Mouse (Mus musculus): ENCODE measurements around the gene Tc2n.
"Not testable (repeated sequence)": the region's sequence is repeated elsewhere in the genome, so short reads cannot be mapped to it uniquely, and the experiment has no call there.

Tc2n gene

DNA sequence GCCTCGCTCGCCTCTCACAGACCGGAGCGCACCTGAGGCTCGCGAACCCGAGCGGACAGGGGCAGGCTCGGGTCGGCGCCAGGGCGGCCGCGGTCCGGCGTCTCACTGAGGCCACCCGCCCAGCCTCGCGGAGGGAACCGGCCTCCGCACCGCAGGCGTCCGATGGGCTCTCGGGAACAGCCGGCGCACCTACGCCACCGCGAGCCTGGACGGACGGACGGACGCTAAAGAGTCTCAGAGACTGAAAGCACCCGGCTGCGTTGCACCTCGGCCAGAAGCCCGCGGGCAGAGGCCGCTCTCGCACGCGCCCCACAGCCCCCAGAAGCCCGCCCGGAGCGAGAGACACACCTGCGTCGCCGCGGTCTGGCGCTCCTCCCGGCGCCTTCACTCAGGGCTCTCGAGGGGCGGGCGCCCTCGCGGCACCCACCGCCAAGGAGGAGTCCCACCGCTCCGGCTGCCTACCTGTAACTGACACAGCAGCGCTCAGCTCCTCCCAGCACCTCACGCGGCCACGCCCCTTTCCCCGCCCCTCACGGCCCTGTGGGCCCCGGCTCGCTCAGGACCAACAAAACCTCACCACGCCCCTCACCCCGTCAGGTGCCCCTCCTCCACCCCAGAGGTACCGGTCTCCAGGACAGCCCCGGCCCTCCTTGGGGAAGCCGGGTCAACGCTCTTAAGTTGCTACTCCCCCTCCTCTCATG, at the start of gene Tc2n:
Tc2n (minus strand) TSS at position 470 of the 701 bp plus-strand sequence.
- DNase-seq (ENCODE audit: low read depth, low spot score), result peak; percentile 8

DNA sequence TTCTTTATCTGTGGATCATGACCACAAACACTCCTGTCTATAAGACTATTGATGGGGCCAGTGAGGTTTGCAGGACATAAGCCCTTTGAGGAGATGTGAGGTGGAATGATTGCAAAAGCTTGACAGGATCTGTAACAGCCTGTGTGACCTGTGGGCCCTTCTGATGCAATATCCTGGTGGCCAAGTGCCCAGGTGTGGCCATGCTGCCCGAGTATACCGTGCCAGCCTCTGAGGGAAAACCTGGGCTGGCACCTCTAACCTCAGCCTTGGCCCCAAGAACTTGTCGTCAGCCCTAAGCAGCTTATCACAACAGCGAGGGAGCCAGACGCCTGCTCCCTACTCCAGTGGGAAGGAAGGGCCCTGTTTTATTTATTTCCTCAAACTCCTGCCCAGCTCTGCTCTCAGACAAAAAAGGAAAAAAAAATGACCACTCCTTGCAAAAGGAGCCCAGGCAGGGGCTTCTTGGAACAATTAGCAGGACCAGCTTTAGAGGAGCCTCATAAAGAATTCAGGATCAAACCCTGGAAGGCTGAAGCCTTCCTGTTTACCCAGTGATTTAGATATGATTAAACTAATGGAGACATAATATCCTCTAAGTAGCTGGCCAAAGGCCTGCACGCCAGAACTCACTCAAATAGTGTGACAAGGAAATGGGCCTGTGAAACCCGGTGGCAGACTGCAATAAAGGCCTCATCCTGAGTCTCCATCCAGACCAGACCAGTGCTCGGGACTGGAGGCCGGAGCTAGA, 49.2 kb upstream of the Tc2n start:
- DNase-seq (ENCODE audit: low read depth, low spot score), result no peak

DNA sequence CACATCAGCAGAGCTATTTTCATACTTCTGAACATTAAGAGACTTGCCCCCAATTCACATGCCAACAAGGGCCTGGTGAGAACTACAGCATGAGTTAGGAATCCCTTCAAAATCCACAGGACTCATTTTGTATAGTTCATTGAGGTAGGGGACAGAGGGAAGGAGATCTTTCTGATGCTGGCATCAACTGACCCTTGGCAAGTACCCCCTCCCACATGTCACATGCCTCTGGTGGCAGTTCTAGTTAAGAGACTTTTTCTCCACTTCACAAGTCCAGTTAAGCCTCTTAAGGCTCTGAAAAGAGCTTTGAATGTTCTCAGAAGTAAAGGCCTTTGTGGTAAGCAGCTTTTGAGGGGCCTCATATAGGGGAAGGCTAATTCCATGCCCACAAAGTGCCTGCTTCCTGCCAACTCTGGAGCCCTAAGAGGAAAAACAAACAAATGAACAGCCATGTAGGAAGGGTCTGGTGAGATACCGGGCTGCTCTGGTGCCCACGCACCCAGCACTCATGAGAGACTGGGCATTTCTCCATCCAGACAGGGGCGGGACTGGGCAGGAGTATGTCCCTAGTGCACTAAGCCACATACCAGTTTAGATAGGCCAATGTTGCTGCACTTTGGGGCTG, 48.0 kb upstream of the Tc2n start:
- no peak for DNase-seq (ENCODE audit: low read depth, low spot score)

DNA sequence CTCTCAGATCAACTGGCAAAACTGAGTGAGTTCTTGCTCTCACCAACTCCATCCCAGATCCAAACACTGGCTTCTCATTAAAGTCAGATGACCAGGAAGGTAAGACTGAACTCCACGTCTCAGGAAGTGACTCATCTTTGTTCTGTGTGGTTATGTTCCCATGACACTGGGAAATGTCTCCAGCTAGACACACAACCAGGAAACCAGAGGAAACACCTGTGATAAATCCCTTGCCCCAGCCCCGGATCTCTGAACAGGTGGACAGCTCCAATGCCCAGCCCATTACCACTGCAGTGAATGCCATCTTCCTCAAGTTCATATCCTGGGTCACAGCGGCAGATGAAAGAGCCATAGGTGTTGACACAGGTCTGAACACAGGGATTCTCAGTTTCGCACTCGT, 46.5 kb upstream of the Tc2n start:
- no peak for DNase-seq (ENCODE audit: low read depth, low spot score)

DNA sequence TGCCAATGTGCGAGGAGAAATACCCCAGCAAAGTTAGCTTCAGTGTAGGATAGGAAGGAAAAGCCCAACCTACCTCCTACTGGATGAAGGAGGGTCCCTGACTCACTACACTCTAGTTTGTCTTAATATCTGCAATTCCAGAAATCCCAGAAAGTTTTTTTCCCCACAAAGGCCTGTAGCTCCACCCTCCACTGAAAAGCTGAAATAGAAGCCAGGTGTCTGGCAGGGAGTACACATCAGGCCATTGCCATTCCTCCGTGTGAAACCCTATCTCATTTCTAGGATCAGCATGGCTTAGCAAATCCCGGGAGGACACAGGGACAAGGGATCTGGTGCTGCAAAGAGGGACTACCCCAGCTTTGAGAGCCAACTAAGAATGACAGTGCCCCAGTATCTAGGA, 44.7 kb upstream of the Tc2n start:
- no peak for DNase-seq (ENCODE audit: low read depth, low spot score)

DNA sequence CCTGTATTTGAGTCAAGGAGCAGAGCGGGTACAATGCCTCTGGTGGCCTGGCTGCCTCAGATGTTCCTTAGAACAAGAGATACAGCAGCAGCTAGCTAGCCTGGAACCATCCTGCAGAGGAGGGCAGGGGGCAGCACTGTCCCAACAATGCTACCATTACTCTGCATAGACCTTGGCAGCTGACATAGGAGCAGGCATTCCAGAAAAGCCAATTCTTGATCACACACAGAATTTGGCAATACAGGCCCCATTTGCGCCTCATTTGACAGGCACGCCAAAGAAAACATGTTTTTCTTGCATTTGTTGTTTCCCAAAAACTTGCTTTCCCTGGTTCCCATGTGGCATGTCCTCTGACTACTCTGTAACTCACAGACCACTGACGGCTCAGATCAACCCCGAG, 43.7 kb upstream of the Tc2n start:
- no peak for DNase-seq (ENCODE audit: low read depth, low spot score)

DNA sequence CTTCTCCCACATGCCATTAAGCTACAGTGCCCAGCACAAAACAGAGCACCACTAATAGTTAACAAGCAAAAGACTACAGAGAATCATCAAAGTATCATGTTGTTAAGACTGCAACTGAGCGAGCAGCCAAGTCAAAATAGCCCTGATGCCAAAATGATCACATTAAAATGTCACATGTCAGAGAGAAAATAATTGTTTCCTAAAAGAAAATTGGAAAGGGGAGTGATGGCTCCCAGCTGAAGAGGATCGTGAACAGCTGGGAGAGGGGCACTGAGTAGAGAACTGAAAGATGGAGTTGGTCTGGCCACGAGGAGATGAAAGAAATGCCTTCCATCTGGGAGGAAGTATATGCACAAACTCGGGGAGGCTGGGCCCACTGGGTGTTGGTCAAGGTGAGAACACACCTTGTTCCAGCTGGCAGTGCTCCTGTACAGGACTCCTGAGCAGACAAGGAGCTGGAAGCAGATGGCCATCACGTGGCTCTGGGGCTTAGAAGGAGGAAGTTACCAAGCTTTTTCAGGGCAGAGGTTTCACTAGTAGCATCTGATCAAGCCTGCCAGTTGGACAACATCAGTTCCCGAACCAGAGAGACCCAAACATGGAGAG, 41.2 kb upstream of the Tc2n start:
- no peak for DNase-seq (ENCODE audit: low read depth, low spot score)

DNA sequence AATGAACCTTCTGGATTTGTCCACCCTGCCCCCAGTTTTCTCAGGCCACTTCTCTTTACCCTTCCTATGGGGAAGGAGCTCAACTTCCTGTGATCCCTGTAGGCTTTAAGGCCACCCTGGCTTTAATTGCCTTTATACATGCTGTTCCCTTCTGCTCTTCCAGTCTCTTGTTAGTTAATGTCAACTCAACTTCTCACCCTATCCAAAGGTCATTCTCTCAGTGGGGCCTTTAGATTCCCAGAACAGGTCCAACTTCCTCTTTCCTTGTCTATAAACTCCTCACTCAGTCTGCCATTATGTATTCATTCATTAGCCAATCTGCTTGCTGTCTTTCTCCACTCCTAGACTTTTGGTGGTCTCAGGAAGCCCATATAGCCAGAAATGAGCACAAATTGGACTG, 40.4 kb upstream of the Tc2n start:
- DNase-seq (ENCODE audit: low read depth, low spot score), result no peak

DNA sequence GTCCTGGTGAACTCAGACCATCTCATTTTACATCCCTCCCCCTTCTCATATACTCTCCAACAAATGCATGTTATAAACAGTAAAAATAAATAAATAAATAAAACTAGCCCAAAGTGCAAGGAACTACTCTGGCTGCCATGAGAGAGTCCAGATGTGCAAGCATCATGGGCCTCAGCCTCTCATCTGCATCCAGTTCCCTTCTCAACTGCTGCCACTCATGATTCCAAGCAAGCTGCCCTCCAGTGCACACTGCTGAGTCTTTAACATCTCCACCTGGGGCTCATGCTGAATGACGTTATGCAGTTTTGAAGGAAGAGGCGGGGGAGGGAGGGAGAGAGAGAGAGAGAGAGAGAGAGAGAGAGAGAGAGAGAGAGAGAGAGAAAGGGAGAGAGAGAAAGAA, 24.1 kb upstream of the Tc2n start:
- DNase-seq (ENCODE audit: low read depth, low spot score), result no peak

DNA sequence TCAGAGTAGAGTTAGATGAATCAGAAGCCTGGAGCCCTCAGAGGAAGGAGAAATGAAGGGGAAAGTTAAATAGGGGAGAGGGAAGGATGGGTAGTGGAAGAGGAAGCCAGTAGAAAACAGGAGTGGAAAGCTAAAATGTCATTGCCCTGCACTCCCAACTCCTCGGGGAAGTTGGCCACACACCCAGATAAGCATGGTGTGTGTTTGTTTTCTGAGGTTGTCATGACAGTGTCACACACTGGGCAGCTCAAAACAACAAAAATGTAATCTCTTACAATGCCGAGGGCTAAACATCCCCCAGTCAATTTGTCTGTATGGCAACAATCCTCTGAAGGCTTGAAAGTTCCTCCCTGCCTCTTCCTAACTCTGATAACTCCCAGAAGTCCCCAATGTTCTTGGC, 22.2 kb upstream of the Tc2n start:
- DNase-seq (ENCODE audit: low read depth, low spot score), result no peak

DNA sequence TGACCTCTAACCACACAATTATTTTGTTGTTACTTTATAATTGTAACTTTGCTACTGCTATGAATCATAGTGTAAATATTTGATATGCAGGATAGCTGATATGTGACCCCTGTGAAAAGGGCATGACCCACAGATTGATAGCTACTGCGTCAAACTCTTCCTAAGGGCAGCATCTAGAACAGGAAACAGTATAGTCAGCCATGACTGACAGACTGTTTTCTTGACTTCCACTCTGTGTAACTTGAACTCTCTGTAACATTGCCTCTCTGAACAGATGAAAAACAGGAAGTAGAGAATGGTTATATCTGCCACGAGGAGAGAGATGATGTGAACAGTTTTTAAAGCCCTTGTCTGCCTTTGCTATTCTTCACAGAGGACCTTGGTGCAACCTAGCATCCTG, 21.7 kb upstream of the Tc2n start:
- no peak for DNase-seq (ENCODE audit: low read depth, low spot score)

DNA sequence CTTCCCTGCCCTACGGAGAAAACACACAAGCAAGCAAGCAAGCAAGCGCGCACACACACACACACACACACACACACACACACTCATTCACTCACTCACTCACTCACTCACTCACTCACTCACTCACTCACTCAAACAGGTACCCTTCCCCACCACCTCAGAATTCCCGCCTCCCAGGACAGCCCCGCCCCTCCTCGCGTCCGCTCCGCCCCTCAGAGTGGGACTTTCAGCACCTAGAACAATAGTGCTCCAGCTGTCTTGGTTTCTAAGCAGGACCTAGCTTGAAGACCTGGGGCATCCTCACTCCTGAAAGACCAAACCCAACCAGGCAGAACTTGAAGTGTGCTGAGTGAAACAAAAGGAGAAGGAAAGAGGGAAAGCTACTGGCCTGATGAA, 430 bp upstream of the Tc2n start:
- DNase-seq (ENCODE audit: low read depth, low spot score), result peak; percentile 13

DNA sequence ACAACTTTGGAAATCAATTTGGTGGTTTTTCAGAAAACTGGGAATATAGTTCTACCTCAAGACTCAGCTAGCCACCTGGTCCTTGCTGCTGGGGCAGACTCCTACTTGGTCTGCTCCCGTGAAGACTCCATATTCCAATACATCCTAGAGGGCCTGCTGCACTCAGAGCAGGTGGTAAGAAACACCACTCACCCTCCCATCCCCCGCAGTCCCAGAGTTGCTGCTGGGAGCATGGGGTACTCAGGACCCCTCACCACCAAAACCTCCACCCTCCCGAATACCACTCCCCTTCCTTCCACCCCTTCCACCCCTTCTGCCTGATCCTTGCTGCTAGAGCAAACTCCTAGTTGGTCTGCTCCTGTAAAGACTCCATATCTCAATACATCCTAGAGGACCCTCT, 19.1 kb downstream of the Tc2n start:
- no peak for DNase-seq (ENCODE audit: low read depth, low spot score)

DNA sequence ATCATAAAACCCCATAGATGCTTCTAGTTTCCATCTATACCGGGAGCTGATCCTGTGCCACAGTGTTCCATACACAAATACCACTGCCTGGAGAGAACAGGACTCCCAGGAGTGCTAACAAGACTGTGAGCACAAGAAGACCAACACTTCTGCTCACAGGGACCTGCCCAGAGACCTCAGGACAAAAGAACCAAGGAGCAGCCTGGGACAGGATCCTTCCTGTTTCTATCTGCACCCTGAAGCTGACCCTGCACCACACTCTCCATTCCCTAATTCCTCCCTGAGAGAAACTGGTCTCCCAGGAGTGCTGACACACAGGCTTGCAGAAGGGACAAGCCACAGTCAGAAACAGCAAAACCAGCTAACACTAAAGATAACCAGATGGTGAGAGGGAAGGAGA, 21.8 kb downstream of the Tc2n start:
- no peak for DNase-seq (ENCODE audit: low read depth, low spot score)

DNA sequence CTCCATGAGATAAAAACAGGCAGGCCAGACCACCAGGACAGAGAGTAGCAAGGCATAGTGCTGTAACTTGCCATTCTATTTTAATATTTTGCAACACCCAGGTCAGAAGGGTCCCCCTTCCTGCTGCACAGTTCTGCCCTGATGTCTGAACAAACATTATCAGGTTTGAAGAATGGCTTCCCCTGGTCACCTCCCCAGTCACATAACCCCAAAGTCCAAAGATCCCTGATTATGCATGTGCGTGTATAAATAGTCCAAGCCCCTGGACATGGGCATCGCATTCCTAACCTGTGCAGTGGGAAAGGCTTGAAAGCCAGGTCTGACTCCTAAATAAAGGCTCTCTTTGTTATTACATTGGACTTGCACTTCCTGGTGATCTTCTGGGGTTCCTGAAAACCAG, 37.8 kb downstream of the Tc2n start:
- DNase-seq (ENCODE audit: low read depth, low spot score), result no peak

DNA sequence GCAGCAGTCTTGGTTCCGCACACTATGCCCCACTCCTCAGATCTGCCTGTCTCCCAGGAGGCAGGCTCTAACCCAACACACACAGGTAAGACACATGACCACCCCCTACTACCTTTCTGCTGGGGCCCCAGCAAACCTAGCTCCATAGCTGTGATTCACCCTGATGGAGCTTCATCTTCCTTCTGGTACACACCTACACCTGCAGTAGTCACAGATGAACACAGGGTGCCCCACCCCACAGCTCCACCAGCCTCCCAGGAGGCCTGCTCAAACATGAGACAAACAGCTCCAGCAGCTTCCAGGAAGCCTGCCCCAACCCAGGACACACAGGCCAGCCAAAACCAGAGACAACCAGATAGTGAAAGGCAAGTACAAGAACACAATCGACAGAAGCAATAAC, 50.8 kb downstream of the Tc2n start:
- no peak for DNase-seq (ENCODE audit: low read depth, low spot score)

DNA sequence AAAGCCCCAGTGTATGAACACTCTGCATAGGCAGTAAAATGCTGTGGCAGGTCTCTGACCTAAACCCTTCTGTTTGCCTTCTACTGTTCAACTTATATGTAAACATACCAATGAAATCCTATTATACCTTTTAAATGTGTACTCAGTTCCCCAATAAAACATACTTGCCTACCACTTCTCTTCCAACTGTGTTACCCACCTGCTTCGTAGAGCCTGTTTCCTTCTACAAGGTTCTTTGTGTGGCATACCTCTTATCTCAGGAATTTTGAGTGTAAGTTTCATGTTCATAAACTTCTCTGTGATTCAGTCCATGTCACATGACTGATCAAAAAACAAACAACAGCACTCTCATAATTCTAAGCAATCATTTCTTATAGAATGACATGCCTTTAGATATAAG, 85.2 kb downstream of the Tc2n start:
- DNase-seq (ENCODE audit: low read depth, low spot score), result no peak

DNA sequence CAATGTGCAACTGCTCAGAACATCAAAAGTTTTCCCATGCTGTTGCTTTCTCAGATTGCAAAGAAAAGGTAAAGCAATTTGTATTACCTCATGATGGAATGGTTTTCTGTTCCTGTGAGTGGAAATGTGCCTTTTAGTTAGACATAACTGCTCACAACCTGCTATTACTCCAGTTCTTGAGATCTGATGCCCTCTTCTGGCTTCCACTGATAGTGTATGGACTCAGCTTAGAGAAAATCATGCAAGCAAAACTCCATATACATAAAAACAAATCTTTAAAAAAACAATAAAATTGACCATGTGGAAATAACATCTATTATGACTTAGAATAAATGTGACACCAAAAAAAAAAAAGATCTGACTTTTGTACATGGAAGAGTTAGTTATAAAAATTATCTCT, 111.7 kb downstream of the Tc2n start:
- DNase-seq (ENCODE audit: low read depth, low spot score), result not testable (repeated sequence)
